Mouse (Mus musculus): Measurements from ENCODE around the gene Tnfrsf8.

DNA sequence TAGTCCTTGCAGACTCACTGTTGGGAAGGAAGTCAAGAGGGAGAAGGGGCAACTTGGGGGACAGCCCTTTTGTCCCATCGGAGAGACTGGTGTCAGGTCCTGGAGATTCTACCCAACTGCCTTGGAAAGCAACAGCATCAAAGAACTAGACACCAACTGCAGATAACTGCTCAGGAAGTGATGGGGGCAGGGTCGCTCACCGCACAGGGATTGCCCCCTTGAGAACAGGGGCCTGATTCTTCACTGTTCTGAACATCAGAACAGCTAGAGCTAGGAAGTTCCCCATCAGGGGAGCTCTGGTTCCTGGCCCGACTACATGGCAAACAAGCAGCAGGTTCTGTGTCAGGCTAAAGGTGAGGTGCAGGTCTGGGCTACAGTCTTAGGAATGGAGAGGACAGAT is 48.5 kb downstream of the Tnfrsf8 start:
- TF ChIP-seq EP300 (IDR thresholded peaks at IDR 0.05; ENCODE audit: low read depth), result no peak
- TF ChIP-seq CTCF (IDR thresholded peaks at IDR 0.05; ENCODE audit: low read depth), result no peak

All from liver, embryonic 14.5 days (tissue).